Mouse (Mus musculus) hindbrain, embryonic 14.5 days (tissue): ENCODE measurements around the gene Idua. TPM values are rescaled to one million over a fixed set of nuclear protein-coding genes. Genes with fewer than 3 reads are reported as not detected.

ENCODE experiments used
- ATAC-seq: fragments of 200-750 bp; cut with Nextera tagmentation; 2 replicates; pipeline ENCODE4 v1.8.0; 2017; ENCODE audit warnings: moderate number of reproducible peaks, mild to moderate bottlenecking, moderate TSS enrichment, moderate library complexity; ENCODE audit not compliant: low FRiP score
- DNase-seq: peaks from one replicate; pipeline ENCODE4 v3.0.0-alpha.2; 2015; ENCODE audit warnings: low spot score
- H3K27ac ChIP-seq: fragments of 300-500 bp; sonication (generic); 2 replicates; pipeline ENCODE4 v1.5.1; 2014; ENCODE audit warnings: mild to moderate bottlenecking, moderate library complexity
- H3K27me3 ChIP-seq: fragments of 300-500 bp; sonication (generic); 2 replicates; pipeline ENCODE4 v1.6.1; 2014; ENCODE audit warnings: mild to moderate bottlenecking, low read length, mixed read lengths; ENCODE audit not compliant: control insufficient read depth, insufficient read depth
- H3K36me3 ChIP-seq: fragments of 300-500 bp; sonication (generic); replicated peaks from 2 replicates; pipeline ENCODE4 v1.6.1; 2014; ENCODE audit not compliant: control insufficient read depth, insufficient read depth
- H3K4me1 ChIP-seq: fragments of 300-500 bp; sonication (generic); replicated peaks from 2 replicates; pipeline ENCODE4 v1.6.1; 2014; ENCODE audit warnings: antibody characterized with exemption, low read length, mixed read lengths; ENCODE audit not compliant: control insufficient read depth, insufficient read depth
- H3K4me2 ChIP-seq: fragments of 300-500 bp; sonication (generic); replicated peaks from 2 replicates; pipeline ENCODE4 v1.6.1; 2014; ENCODE audit warnings: mild to moderate bottlenecking, moderate library complexity
- H3K4me3 ChIP-seq: fragments of 300-500 bp; sonication (generic); replicated peaks from 2 replicates; pipeline ENCODE4 v1.5.1; 2014; ENCODE audit warnings: mild to moderate bottlenecking, low read length
- H3K9ac ChIP-seq: fragments of 300-500 bp; sonication (generic); 2 replicates; pipeline ENCODE4 v1.6.1; 2014
- H3K9me3 ChIP-seq: fragments of 300-500 bp; sonication (generic); 2 replicates; pipeline ENCODE4 v1.6.1; 2016; ENCODE audit warnings: low read length; ENCODE audit not compliant: control insufficient read depth
- WGBS: fragments of 180-500 bp; shearing (Covaris S2); extraction: QIAGEN DNeasy Blood & Tissue Kit; methylation state at CpG from one replicate; pipeline ENCODE4 v1.1.7; 2014; 5-methylcytosine and 5-hydroxymethylcytosine counted together
- polyA plus RNA-seq: library from polyadenylated mRNA; unstranded; fragments of >200 nt; fragmentation: Nextera tagmentation; extraction: Ambion mirVana; gene quantifications from 2 replicates; pipeline ENCODE4 v1.2.1, GENCODE M21; 2014

The Idua gene
- polyA plus RNA-seq, 1 experiment from 2014 or later, result 11.3 TPM

GRCm38 (mm10) chr5:108724006-108724405 is 63.9 kb downstream of the Idua start:
- H3K9me3 ChIP-seq, result no peaks in the 10 kb centered on the region
- no peak for ATAC-seq
- no peaks in the 10 kb centered on the region for H3K27me3 ChIP-seq
- DNase-seq, result no peak
- no peak overlapping the region for H3K9ac ChIP-seq
- H3K27ac ChIP-seq, result no peak overlapping the region
- WGBS, result 83% methylated on average over 2 of the region's 2 CpGs
- H3K4me2 ChIP-seq, result no peak overlapping the region
- no peak overlapping the region for H3K4me3 ChIP-seq
- H3K36me3 ChIP-seq, result no peaks in the 10 kb centered on the region
- H3K4me1 ChIP-seq, result no peaks in the 10 kb centered on the region

GRCm38 (mm10) chr5:108726557-108727248 is 66.6 kb downstream of the Idua start:
- Histone ChIP-seq H3K36me3 (no peaks in the 10 kb centered on the region), H3K9ac (no peak overlapping the region), H3K4me2 (no peak overlapping the region), H3K9me3 (no peaks in the 10 kb centered on the region), H3K27me3 (no peaks in the 10 kb centered on the region), H3K4me1 (no peaks in the 10 kb centered on the region), H3K4me3 (no peak overlapping the region), H3K27ac (no peak overlapping the region)
- WGBS, result 17% methylated on average over 5 of the region's 5 CpGs
- DNase-seq (peak; percentile 71), ATAC-seq (peak; percentile 78; the same call in 1 of the 2 replicates)

GRCm38 (mm10) chr5:108727425-108727824 is 67.3 kb downstream of the Idua start:
- no peak for ATAC-seq

More at GRCm38 (mm10) chr5:108727425-108727824, 67.3 kb downstream of the Idua start:
- Histone ChIP-seq H3K4me1 (no peaks in the 10 kb centered on the region), H3K4me3 (no peak overlapping the region), H3K27ac (no peak overlapping the region), H3K9ac (no peak overlapping the region), H3K27me3 (no peaks in the 10 kb centered on the region), H3K9me3 (no peaks in the 10 kb centered on the region), H3K36me3 (no peaks in the 10 kb centered on the region), H3K4me2 (no peak overlapping the region)
- DNase-seq, result no peak
- 90% methylated on average over 1 of the region's 1 CpGs for WGBS

Other genes starting within 250 kb of the Idua start
- 425 and 497 TPM in 2 replicates for gene Atp5k, start 225.9 kb upstream of the Idua start, polyA plus RNA-seq
- gene Mfsd7a, start 211.4 kb upstream of the Idua start, polyA plus RNA-seq, result 0.08 TPM in 1 of 2 replicates, not detected in the other
- 31.2 and 33.4 TPM in 2 replicates for gene Pcgf3, start 199.1 kb upstream of the Idua start, polyA plus RNA-seq
- 169 and 208 TPM in 2 replicates for gene Cplx1, start 110.3 kb upstream of the Idua start, polyA plus RNA-seq
- 46.4 and 47.2 TPM in 2 replicates for gene Gak, start 30.6 kb upstream of the Idua start, polyA plus RNA-seq
- 27.2 and 29.7 TPM in 2 replicates for gene Tmem175, start 30.6 kb upstream of the Idua start, polyA plus RNA-seq
- gene Dgkq, start 9.3 kb downstream of the Idua start, polyA plus RNA-seq, result 25.3 and 28.4 TPM in 2 replicates
- 3.2 and 3.5 TPM in 2 replicates for gene Slc26a1, start 15.2 kb downstream of the Idua start, polyA plus RNA-seq
- 7.0 and 9.6 TPM in 2 replicates for gene Fgfrl1, start 32.1 kb downstream of the Idua start, polyA plus RNA-seq
- not detected in 2 replicates for gene Rnf212, start 114.7 kb downstream of the Idua start, polyA plus RNA-seq
- gene Tmed11, start 135.0 kb downstream of the Idua start, polyA plus RNA-seq, result not detected in 2 replicates
- not detected in 2 replicates for gene Vmn2r8, start 148.5 kb downstream of the Idua start, polyA plus RNA-seq
- gene Vmn2r9, start 192.3 kb downstream of the Idua start, polyA plus RNA-seq, result not detected in 2 replicates